Mouse (Mus musculus) adrenal gland (tissue): ENCODE data around the gene Olfr520.
"Not testable (repeated sequence)": the region's sequence is repeated elsewhere in the genome, so short reads cannot be mapped to it uniquely, and the experiment has no call there.

Experiments used
- intact Hi-C: fragments of 180-260 bp; cut with DNase I; formaldehyde crosslinking; loops from one replicate; pipeline ENCODE4 v1.15.1; 2025
- long read RNA-seq, 2 experiments: library from polyadenylated mRNA; unstranded; transcript quantifications; one replicate each; pipeline ENCODE4 v2.0.0; 2020; ENCODE audit warnings: borderline replicate concordance in 1 of 2; ENCODE audit not compliant: insufficient replicate concordance in 1 of 2

The Olfr520 gene
- long read RNA-seq, experiment 1, result 0 reads
- long read RNA-seq, experiment 2, result 0 reads

DNA sequence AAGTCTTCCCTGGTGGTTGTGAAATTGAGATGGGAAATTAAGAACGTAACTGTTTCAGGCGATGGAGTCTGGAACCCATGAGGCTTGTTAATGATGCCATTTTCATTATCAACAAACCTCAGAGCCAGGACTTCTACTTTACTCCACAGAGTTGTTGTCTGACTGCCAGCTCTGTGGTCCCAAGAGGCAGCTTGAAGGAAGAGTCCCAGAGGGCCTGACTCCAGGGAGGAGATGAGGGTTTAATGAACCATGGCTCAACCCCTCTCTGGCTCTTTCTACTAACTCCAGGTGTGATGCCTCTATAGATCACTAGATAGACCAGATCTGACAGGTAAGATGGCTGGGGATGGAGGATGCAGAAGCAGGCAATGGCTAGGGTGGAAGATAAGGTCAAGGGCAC lies at the start of gene Olfr520:
TSS of gene Olfr520 (plus strand) at position 301 of the 400 bp plus-strand sequence.
- intact Hi-C loops, result no loop called here

- intact Hi-C loops, result no loop called here
Measured at GRCm38 (mm10) chr7:99680771-99681170, 49.3 kb upstream of the Olfr520 start.

DNA sequence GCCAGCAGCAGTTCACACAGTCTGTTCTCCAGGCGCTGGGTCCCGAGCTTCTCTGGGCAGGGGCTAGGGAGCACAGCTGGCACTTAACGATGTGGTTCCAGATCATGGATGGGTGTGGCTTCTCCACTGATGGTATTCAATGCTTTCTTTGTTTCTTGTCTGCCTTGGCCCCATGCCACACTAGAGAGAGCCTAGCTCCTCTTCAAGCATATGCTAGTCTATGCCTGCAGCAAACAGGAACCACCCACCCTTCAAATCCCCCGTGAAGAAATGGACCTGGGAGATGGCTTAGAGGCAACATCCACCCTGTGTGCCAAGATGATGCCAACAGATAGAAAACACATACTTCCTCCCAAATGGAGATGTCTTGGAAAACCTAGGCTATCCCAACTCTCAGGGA lies 46.0 kb upstream of the Olfr520 start:
- intact Hi-C loops, result no loop called here

DNA sequence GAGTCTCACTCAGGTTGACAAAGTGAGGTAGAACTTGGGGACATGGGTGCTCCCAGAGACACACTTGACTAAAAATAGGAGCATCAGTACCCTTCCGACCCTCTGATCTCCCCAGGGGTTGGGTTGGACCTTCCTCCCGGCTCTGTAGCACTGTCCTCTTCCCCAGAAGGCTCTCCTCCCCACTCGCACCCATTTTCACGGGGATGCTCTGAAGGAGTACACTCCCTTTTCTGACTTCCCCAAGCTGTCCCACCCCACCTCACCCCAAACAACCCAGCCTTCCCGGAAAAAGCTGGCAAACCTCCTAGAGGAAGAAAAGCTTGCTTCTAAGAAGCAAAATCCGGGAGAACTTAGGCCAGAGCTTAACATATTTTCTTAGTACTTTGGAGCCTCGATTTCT lies 39.3 kb upstream of the Olfr520 start:
- intact Hi-C loops, result no loop called here

DNA sequence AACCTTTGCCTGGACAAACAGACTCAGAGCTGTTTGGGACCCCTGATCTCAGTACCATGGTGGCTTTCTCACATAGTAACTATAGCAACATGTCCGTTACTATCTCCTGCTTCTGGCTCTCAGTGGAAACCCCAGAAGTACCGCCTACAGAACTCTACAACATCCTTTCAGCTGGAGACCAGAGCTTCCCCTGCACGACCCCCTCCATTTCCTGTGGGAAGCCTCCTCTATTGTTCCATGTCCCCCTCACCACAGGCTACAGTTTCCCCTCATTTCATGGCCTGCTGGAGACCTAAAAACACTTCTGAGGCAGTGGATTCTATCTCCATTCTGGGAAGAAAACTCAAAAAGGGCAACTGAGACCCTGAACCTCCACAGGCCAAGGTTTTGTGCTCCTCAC lies 37.7 kb upstream of the Olfr520 start:
- intact Hi-C loops, result no loop called here

- intact Hi-C loops, result no loop called here
Measured at GRCm38 (mm10) chr7:99693387-99693786, 36.7 kb upstream of the Olfr520 start.

DNA sequence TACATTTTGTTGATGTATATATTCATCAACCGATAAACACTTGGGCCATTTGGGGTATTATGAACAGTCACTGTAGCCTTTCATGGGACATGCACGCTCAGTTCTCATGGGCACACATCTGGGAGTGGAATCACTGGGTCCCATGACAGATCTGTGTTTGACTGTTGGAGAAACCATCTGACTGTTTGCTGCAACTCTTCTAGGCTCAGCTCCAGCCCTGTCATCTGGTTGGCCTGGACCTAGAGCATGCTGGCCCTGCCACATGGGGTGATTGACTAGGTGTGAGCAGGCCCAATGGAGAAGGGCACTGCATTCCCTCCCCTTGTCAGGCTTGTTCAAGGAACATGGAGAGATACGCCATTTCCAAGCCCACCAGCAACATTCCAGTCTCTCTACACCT lies 36.1 kb upstream of the Olfr520 start:
- intact Hi-C loops, result no loop called here

GRCm38 (mm10) chr7:99694424-99694823 lies 35.6 kb upstream of the Olfr520 start:
- intact Hi-C loops, result not testable (repeated sequence)

GRCm38 (mm10) chr7:99695471-99696057 lies 34.5 kb upstream of the Olfr520 start:
- intact Hi-C loops, result no loop called here

GRCm38 (mm10) chr7:99698576-99698975 lies 31.5 kb upstream of the Olfr520 start:
- intact Hi-C loops, result no loop called here

GRCm38 (mm10) chr7:99699106-99699505 lies 31.0 kb upstream of the Olfr520 start:
- intact Hi-C loops, result no loop called here

- intact Hi-C loops, result no loop called here
Measured at GRCm38 (mm10) chr7:99699709-99700151, 30.3 kb upstream of the Olfr520 start.

GRCm38 (mm10) chr7:99700641-99701040 lies 29.4 kb upstream of the Olfr520 start:
- intact Hi-C loops, result no loop called here

DNA sequence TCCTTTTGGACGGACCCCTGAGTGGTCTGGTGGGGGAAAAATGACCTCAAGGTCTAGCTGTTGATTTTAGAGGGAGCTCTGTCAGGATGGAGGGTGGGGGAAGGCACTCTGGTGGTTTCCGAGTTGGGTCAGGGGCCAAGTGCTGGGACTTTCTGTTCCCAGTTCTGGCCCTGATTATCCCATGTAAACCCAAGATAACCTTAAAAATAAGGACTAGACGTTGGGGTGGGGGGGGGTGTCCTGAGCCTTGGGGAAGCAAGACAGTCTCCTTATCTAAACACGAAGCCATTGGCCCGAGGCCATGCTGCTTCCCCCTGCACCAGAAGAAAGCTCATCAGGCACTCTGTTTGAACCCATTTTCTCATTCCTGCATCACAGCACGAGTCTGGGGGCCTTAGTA lies 27.9 kb upstream of the Olfr520 start:
- intact Hi-C loops, result no loop called here

GRCm38 (mm10) chr7:99704736-99705519 lies 25.1 kb upstream of the Olfr520 start:
- intact Hi-C loops, result no loop called here

DNA sequence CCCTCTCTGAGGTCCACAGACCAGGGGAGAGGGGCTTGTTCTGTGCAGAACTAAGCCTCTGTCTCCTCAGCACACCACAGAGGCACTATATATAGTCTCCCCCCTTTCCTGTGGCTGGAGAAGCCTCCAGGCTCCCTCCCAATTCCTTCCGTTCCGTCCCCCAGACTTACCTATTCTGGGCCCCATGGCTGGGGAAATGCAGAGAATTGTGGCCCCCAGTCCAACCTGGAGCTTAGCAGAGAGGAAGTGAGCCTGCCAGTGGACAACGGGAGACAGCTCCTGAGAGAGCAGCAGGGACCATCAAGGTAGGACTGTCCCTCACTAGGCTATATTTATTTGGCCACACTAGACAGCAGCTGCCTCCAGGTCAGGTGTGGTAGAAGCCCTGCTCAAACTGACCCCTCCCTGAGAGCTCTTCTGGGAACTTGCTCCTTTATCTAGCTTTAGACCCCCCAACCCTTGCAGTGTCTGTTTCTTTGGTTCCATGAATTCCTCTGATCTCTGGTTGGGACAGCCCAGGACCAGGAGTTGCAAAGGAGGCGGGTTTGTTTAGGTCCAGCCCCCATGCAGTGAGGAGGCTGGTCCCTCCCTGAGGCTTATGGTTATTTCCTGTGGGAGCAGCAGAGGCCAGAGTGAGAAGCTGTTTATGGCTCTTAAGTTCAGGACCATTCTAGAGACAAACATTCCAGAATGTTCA lies 23.6 kb upstream of the Olfr520 start:
- intact Hi-C loops, result no loop called here

DNA sequence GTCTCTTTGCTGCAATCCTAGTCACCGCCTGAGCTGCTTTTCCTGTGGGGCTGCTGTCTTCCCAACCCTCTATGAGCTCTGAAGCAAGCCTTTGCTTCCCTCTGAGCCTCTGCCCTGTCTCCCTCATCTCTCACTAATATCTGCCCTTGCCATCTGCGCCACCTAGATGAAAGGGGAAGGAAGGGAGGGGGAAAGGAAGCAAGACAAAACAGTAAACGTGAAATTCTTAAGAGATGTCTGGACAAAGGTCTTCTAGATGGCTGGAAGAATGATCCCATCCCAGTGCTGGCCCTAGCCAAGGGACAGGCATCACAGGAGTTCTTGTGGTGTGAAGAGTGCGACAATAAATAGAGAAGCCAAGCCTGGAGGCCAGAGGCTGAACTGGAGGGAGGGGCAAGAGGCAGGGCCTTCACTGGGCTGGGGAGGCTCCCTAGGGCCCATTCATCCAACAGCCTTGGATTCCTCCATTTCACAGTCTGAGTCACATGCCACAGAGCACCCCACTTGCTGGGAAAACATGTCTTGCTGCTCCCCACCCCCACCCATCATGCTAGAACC lies 23.0 kb upstream of the Olfr520 start:
- intact Hi-C loops, result no loop called here

DNA sequence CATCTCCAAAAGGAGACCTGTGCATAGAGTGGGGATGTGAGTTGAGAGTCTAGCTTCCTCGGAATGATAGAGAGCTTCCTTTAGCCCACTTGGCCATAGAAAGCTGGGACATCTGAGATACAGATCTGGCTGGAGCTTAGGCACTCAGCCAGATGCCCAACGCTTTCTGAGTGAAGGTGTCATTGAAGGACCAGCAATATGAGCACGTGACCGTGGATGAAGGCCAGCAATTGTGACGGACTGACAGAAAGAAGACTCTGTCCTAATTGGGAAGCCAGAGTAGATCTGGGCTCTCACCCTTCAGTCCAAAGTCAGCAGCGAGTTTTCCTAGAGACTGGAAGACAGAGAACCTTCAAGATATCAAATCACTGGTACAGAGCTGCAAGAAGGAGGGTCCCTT lies 22.4 kb upstream of the Olfr520 start:
- intact Hi-C loops, result no loop called here

DNA sequence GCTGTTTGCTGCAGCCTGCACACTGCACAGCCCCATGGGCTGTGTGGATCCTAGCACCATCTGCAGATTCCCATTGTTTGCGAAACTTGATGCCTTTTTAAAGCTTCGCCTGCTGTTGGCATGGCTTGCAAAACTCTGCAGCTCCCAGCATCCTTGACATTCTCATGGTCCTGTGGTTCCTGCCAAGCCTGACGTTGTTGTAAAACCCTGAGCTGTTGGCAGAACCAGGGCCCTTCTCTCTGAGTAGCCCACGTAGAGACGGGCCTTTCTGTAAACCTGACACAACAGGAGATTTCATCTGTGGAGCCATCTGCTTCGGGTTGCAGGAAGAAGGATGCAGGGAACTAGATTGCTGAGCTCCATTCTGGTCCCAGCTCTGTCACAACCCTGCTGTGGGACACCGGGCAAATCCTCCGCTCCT lies 21.8 kb upstream of the Olfr520 start:
- intact Hi-C loops, result no loop called here

- intact Hi-C loops, result no loop called here
Measured at GRCm38 (mm10) chr7:99708750-99709149, 21.3 kb upstream of the Olfr520 start.

DNA sequence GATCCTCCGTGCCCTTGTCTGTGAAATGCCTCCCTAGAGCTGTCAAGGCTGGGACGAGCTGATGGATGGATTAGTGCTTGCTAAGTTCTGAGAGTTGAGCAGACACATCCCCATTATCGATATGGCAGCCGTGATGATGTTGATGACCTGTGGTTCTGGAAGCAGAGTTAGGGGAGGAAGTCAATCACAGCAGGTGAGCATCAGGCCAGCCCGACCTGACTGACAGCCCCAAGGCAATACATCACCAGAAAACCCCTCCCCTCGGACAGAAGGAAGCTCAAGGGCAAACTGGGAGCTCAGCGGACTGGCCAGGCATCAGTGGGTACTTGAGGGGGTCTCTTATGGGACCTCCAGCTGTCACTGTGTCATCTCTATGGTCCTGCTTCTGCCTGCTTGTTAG lies 20.1 kb upstream of the Olfr520 start:
- intact Hi-C loops, result loop anchor here (1.0 to 5.0 kb wide), 3 partner anchors 51 to 87 kb away; no protein-coding TSS in a partner anchor

DNA sequence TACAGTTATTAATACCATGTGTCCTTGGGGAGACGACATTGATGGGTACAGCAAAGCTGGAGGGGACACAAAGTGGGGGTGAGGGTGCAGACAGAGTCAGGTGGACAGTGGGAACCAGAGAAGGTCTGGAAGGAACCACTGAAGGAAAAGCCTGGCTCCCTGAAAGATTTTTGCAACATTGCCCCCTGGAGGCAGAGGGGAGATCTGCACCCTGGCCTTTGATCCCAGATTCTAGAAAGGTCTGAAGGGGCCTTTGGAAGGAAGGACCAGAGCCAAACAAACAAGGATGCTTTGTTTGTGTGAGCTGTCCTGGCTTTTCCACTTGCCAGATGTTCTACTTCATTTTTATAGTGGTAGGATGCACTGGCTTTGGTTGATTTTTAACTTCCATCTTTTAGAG lies 19.6 kb upstream of the Olfr520 start:
- intact Hi-C loops, result loop anchor here (1.0 to 5.0 kb wide), 3 partner anchors 51 to 87 kb away; no protein-coding TSS in a partner anchor
